Mouse (Mus musculus) lung, postnatal 14 days (tissue): ENCODE results near the gene Msantd4.
"Not testable (repeated sequence)": the region's sequence is repeated elsewhere in the genome, so short reads cannot be mapped to it uniquely, and the experiment has no call there.

Source experiments
- DNase-seq: peaks from one replicate; pipeline ENCODE4 v3.0.0; 2021

The Msantd4 gene

GRCm38 (mm10) chr9:4375828-4376639 lies at the start of gene Msantd4:
TSS of gene Msantd4 (plus strand) at chr9:4376562.
- DNase-seq, result peak; percentile 96

DNA sequence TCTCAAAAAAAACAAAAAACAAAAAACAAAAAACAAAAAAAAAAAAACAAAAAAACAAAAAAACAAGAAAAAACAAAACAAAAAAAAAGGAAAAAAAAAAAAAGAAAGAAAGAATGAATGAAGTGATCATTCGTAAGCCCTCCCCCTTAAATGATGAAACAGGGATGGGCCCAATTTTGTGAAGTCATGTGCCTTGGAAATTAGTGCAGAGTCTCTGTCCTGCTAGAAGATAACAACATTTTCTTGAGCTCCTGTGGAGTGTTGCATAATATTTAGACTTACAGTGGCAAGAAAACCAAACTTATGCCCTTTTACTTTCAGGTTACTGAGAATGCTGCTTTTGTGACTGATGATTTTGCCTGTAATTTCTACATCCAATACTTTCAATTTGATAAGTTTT lies 23.2 kb upstream of the Msantd4 start:
- no peak for DNase-seq

- DNase-seq, result no peak
Observed at GRCm38 (mm10) chr9:4376640-4377120, 318 bp downstream of the Msantd4 start.

DNA sequence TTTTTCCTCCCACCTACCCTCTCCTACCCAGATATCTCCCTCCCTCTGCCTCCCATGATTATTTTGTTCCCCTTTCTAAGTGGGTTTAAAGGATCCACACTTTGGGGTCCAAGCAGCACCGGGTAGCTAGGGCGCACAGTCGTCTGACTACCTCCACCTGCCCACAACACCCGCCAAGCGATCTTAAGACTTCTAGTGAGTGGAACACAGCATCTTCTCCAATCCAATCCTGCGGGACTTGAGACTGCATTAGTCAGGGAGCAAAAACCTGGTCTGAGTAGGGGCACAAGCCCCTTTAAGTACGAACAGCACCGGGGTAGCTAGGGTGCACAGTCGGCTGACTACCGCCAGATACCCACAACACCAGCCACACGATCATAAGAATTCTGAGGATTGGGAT lies 24.4 kb downstream of the Msantd4 start:
- DNase-seq, result not testable (repeated sequence)
